Mouse (Mus musculus): ENCODE data around the gene Otub1.

DNA sequence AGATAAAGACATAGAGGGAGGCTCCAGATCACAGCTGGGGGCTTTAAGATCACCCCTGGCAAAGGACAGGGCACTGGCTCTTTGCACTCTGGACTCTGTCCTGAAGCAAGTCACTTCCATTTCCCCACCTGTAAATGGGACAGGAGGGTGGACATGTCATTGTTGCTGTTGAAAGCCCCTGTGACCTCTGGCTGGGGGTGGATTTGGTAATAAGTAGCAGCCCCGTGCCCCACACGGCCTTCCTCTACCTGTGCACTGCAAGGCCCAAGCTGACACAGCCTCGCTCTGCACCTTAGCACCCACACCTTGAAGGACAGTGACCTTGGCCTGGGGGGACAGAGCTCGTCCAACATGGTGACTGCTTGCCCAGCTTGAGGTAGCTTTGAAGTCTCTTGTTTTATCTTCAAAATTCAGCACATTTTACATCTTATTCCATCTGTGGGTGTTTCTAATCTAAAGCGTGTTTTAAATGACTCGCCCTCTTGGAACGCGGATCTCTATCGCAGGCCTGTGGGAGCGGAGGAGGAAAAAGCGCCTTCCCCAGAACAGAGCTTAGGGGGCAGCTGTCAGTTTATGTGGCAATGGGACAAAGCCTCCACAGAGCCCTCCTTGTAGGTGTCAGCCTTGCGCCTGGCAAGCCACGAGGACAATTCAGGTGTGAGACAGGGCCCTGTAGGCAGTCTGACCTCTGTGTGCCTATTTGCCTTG lies 28.2 kb downstream of the Otub1 start:
- TF ChIP-seq FLI1 (IDR thresholded peaks at IDR 0.05; ENCODE audit: low read length) (no peak), GATA1 (IDR thresholded peaks at IDR 0.05; ENCODE audit: borderline replicate concordance, low read length) (no peak)
